Mouse (Mus musculus) forebrain, embryonic 10.5 days (tissue): Measurements from ENCODE around the gene Arf5. TPM values are rescaled to one million over a fixed set of nuclear protein-coding genes. Genes with fewer than 3 reads are reported as not detected.

Source experiments
- DNase-seq: peaks from one replicate; pipeline ENCODE4 v3.0.0-alpha.2; 2017; ENCODE audit warnings: low spot score; ENCODE audit errors: extremely low spot score
- H3K27ac ChIP-seq: fragments of 300-500 bp; sonication (generic); 2 replicates; pipeline ENCODE4 v1.5.1; 2016; ENCODE audit warnings: mild to moderate bottlenecking
- H3K27me3 ChIP-seq: fragments of 300-500 bp; sonication (generic); 2 replicates; pipeline ENCODE4 v1.6.1; 2016; ENCODE audit warnings: mild to moderate bottlenecking; ENCODE audit not compliant: poor library complexity, severe bottlenecking
- H3K36me3 ChIP-seq: fragments of 300-500 bp; sonication (generic); replicated peaks from 2 replicates; pipeline ENCODE4 v1.6.1; 2016; ENCODE audit warnings: mild to moderate bottlenecking, moderate library complexity
- H3K4me1 ChIP-seq: fragments of 300-500 bp; sonication (generic); 2 replicates; pipeline ENCODE4 v1.6.1; 2016
- H3K4me3 ChIP-seq: fragments of 300-500 bp; sonication (generic); 2 replicates; pipeline ENCODE4 v1.5.1; 2016; ENCODE audit warnings: mild to moderate bottlenecking, moderate library complexity
- H3K9me3 ChIP-seq: fragments of 300-500 bp; sonication (generic); 2 replicates; pipeline ENCODE4 v1.6.1; 2016; ENCODE audit warnings: mild to moderate bottlenecking, moderate library complexity
- WGBS: fragments of 180-500 bp; shearing (Covaris S2); methylation state at CpG from one replicate; pipeline ENCODE4 v1.1.7; 2016; 5-methylcytosine and 5-hydroxymethylcytosine counted together
- polyA plus RNA-seq: library from polyadenylated mRNA; unstranded; fragments of >200 nt; fragmentation: Nextera tagmentation; extraction: Ambion mirVana; gene quantifications from 2 replicates; pipeline ENCODE4 v1.2.1, GENCODE M21; 2016

Gene Arf5
- 269 and 281 TPM in 2 replicates for polyA plus RNA-seq

- Histone ChIP-seq H3K27me3 (no peaks in the 10 kb centered on the region), H3K36me3 (peaks cover 38% of the 10 kb centered on the region), H3K27ac (peak within 1 kb of the TSS; percentile 96), H3K9me3 (no peaks in the 10 kb centered on the region), H3K4me3 (peak within 1 kb of the TSS; percentile 90), H3K4me1 (peaks cover 43% of the 10 kb centered on the region)
- WGBS, result 2% methylated on average over 37 of the region's 42 CpGs
- DNase-seq, result peak; percentile 85
Observed at GRCm38 (mm10) chr6:28423313-28423712, at the start of gene Arf5. Gene Arf5, plus strand, starts transcription at chr6:28423560.

- H3K27ac ChIP-seq, result no peak overlapping the region
- WGBS, result 65% methylated on average over 4 of the region's 4 CpGs
Observed at GRCm38 (mm10) chr6:28381983-28382382, 41.4 kb upstream of the Arf5 start.

DNA sequence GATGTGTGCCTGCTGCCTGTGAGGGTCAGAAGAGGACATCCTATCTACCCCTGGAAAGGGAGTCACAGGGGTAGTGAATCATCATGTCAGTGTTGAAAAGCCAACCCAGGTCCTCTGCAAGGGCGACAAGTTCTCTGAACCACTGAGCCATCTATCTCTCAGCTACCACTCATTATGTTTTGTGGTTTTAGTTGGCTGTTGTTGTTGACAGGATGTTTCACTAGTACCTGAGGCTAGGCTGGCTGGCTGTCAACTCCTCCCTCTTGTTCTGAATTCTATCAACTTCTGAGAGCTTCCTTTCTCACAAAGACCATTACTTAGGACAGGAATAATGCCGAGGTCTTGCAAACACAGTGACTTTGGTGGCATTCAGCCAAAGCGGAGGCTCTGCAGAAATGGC lies 38.2 kb upstream of the Arf5 start:
- Histone ChIP-seq H3K27me3 (no peaks in the 10 kb centered on the region), H3K36me3 (no peaks in the 10 kb centered on the region), H3K9me3 (no peaks in the 10 kb centered on the region), H3K4me3 (no peak overlapping the region), H3K27ac (no peak overlapping the region), H3K4me1 (no peaks in the 10 kb centered on the region)
- 88% methylated on average over 3 of the region's 3 CpGs for WGBS
- DNase-seq, result no peak

More at GRCm38 (mm10) chr6:28381983-28382382, 41.4 kb upstream of the Arf5 start:
- Histone ChIP-seq H3K9me3 (no peaks in the 10 kb centered on the region), H3K4me3 (no peak overlapping the region), H3K36me3 (no peaks in the 10 kb centered on the region), H3K4me1 (no peaks in the 10 kb centered on the region), H3K27me3 (no peaks in the 10 kb centered on the region)
- no peak for DNase-seq

DNA sequence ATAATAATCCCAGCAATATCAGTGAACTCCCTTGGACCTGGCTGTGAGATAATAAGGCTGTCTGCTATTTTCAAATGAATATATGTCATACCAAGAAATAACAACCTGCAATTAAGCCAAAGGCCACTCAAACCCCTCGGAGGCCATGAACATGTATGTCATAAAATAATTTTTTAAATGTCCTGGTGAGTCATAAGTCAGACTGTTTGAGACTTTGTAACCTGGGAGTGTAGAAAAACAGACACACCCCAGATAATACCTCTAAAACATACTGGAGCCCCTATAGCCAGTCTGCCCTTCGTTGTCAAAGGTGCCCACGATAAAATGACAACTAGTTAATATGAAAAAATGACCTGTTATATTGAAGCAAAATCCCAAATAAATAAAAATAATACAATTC lies 34.3 kb upstream of the Arf5 start:
- Histone ChIP-seq H3K9me3 (no peaks in the 10 kb centered on the region), H3K4me1 (no peaks in the 10 kb centered on the region), H3K27ac (no peak overlapping the region), H3K4me3 (no peak overlapping the region), H3K36me3 (no peaks in the 10 kb centered on the region), H3K27me3 (peaks cover 35% of the 10 kb centered on the region)
- WGBS, result 91% methylated on average over 3 of the region's 3 CpGs
- DNase-seq, result no peak

- Histone ChIP-seq H3K4me1 (peaks cover 23% of the 10 kb centered on the region), H3K36me3 (no peaks in the 10 kb centered on the region), H3K4me3 (peak overlapping the region; percentile 58), H3K9me3 (peaks cover 9% of the 10 kb centered on the region), H3K27ac (peak overlapping the region; percentile 88), H3K27me3 (peaks cover 89% of the 10 kb centered on the region)
- WGBS, result 9% methylated on average over 15 of the region's 15 CpGs
- peak; percentile 41 for DNase-seq
Observed at GRCm38 (mm10) chr6:28396051-28396852, 27.1 kb upstream of the Arf5 start.

- Histone ChIP-seq H3K27ac (peak overlapping the region; percentile 88), H3K4me1 (peaks cover 23% of the 10 kb centered on the region), H3K4me3 (peak overlapping the region; percentile 58), H3K36me3 (no peaks in the 10 kb centered on the region), H3K9me3 (peaks cover 9% of the 10 kb centered on the region), H3K27me3 (peaks cover 89% of the 10 kb centered on the region)
- DNase-seq, result peak; percentile 57
- under 1% methylated on average over 19 of the region's 19 CpGs for WGBS
Observed at GRCm38 (mm10) chr6:28396853-28397457, 26.4 kb upstream of the Arf5 start.

GRCm38 (mm10) chr6:28397681-28398203 lies 25.6 kb upstream of the Arf5 start, which contains the start of gene Zfp800:
Gene Zfp800, minus strand, starts transcription at chr6:28398005.
- H3K27ac ChIP-seq, result peak within 1 kb of the TSS; percentile 88
- peak within 1 kb of the TSS; percentile 58 for H3K4me3 ChIP-seq
- DNase-seq, result peak; percentile 70
- H3K36me3 ChIP-seq, result no peaks in the 10 kb centered on the region
- peaks cover 23% of the 10 kb centered on the region for H3K4me1 ChIP-seq
- H3K27me3 ChIP-seq, result peaks cover 84% of the 10 kb centered on the region
- under 1% methylated on average over 33 of the region's 33 CpGs for WGBS
- H3K9me3 ChIP-seq, result peaks cover 9% of the 10 kb centered on the region

GRCm38 (mm10) chr6:28398726-28399125 lies 24.6 kb upstream of the Arf5 start:
- Histone ChIP-seq H3K9me3 (peaks cover 9% of the 10 kb centered on the region), H3K27me3 (peaks cover 74% of the 10 kb centered on the region), H3K4me3 (no peak overlapping the region), H3K36me3 (no peaks in the 10 kb centered on the region), H3K4me1 (peaks cover 23% of the 10 kb centered on the region), H3K27ac (no peak overlapping the region)
- no peak for DNase-seq
- WGBS, result 85% methylated on average over 3 of the region's 3 CpGs

DNA sequence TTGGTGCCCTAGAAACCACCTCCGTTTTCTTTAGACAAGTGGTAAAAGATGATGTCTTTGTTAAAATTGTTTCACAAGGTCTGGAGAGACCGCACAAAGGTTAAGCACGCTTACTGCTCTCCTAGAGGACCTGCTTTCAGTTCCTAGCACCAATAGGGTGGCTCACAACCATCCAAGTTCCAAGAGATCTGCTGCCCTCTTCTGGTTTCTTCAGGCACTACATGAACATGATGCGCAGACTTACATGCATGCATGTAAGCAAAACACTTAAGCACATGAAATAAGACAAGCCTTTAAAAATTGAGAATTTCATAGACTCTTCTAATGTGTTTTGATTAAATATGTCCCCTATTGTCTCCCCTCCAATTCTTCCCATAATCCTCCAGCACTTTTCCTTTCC lies 23.6 kb upstream of the Arf5 start:
- WGBS, result 96% methylated on average over 4 of the region's 4 CpGs
- Histone ChIP-seq H3K27me3 (peaks cover 63% of the 10 kb centered on the region), H3K4me3 (no peak overlapping the region), H3K9me3 (peaks cover 15% of the 10 kb centered on the region), H3K4me1 (peaks cover 23% of the 10 kb centered on the region), H3K27ac (no peak overlapping the region), H3K36me3 (no peaks in the 10 kb centered on the region)
- no peak for DNase-seq

- Histone ChIP-seq H3K27ac (no peak overlapping the region), H3K9me3 (peaks cover 3% of the 10 kb centered on the region; the same call in 1 of the 2 replicates), H3K36me3 (peaks cover 7% of the 10 kb centered on the region), H3K4me1 (no peaks in the 10 kb centered on the region), H3K27me3 (no peaks in the 10 kb centered on the region), H3K4me3 (no peak overlapping the region)
- WGBS, result 88% methylated on average over 9 of the region's 9 CpGs
- no peak for DNase-seq
Observed at GRCm38 (mm10) chr6:28410053-28410452, 13.3 kb upstream of the Arf5 start.

DNA sequence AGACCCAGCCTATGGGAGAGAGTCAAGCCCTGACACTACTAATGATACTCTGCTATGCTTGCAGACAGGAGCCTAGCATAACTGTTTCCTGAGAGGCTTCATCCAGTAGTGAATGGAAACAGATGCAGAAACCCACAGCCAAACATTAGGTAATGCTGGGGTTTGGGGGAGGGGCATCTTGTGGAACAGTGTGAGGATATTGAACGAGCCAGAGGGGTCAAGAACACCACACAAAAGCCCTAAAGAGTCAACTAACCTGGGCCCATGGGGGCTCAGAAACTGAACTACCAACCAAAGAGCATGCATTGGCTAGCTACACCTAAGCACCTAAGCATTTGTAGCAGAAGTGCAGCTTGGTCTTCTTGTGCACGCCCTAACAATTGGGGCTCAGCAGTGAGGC lies 12.1 kb upstream of the Arf5 start:
- H3K4me1 ChIP-seq, result no peaks in the 10 kb centered on the region
- H3K9me3 ChIP-seq, result no peaks in the 10 kb centered on the region
- H3K4me3 ChIP-seq, result no peak overlapping the region
- no peak overlapping the region for H3K27ac ChIP-seq
- no peaks in the 10 kb centered on the region for H3K27me3 ChIP-seq
- peaks cover 19% of the 10 kb centered on the region for H3K36me3 ChIP-seq
- no peak for DNase-seq
- WGBS, result 72% methylated on average over 2 of the region's 2 CpGs

DNA sequence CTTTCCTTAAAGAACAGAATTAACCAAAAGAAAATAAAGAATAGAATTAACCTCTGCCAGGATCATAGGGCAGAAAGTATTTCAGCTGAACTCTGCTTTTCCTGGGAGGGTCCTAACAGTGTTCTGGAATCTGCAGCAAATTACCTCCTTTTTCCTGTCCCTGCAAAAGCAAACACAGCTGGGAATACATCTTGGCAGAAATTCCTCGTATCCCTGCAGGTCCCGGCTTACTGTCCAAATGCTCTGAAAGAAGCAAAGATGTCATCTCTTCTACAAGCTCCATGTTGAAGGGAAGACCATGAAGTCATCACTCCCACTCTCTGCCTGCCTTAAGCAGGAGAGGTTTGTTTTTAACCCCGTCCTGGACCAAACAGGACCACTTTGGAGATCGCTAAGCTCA lies 6.4 kb upstream of the Arf5 start:
- Histone ChIP-seq H3K27me3 (no peaks in the 10 kb centered on the region), H3K36me3 (peaks cover 52% of the 10 kb centered on the region)
- 80% methylated on average over 4 of the region's 4 CpGs for WGBS

DNA sequence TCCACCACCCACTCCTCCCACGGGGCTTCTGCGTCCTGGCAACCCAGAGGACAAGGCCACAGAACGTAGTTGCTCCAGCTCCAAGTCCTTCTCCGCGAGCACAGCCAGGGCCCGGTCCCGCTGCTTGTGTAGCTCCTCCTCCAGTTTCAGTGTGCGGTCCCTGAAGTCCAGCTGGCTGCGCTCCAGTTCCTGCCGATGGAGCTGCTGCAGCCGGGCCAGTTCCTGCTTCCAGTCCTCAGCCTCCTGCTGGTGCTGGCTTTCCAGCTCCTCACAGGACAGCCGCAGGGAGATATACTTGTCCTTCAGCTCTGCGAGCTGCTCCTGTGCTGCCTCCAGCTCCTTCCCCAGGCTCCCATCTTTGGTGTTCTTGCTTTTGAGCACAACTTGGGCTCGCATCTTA lies 4.9 kb upstream of the Arf5 start:
- WGBS, result 93% methylated on average over 14 of the region's 14 CpGs
- H3K27me3 ChIP-seq, result no peaks in the 10 kb centered on the region
- peaks cover 52% of the 10 kb centered on the region for H3K36me3 ChIP-seq

More for the DNA sequence above, 6.4 kb upstream of the Arf5 start:
- Histone ChIP-seq H3K27ac (no peak overlapping the region), H3K4me1 (peaks cover 24% of the 10 kb centered on the region), H3K9me3 (no peaks in the 10 kb centered on the region), H3K4me3 (no peak overlapping the region)
- no peak for DNase-seq

More for the DNA sequence above, 4.9 kb upstream of the Arf5 start:
- no peak for DNase-seq
- H3K4me3 ChIP-seq, result no peak overlapping the region
- H3K27ac ChIP-seq, result no peak overlapping the region
- H3K9me3 ChIP-seq, result no peaks in the 10 kb centered on the region
- peaks cover 30% of the 10 kb centered on the region for H3K4me1 ChIP-seq
